Mouse (Mus musculus) neural tube, embryonic 13.5 days (tissue): ENCODE data around the gene Igf2bp1. TPM values are rescaled to one million over a fixed set of nuclear protein-coding genes. Genes with fewer than 3 reads are reported as not detected.
A peak's percentile ranks its signal among the peaks of the same experiment; 100 is the strongest.
"Not testable (repeated sequence)": the region's sequence is repeated elsewhere in the genome, so short reads cannot be mapped to it uniquely, and the experiment has no call there.

Experiments used
- ATAC-seq: fragments of 200-750 bp; cut with Nextera tagmentation; 2 replicates; pipeline ENCODE4 v1.8.0; 2017; ENCODE audit warnings: low read depth, mild to moderate bottlenecking, moderate TSS enrichment, moderate library complexity
- H3K27ac ChIP-seq: fragments of 300-500 bp; sonication (generic); replicated peaks from 2 replicates; pipeline ENCODE4 v1.5.1; 2015; ENCODE audit warnings: moderate library complexity, mild to moderate bottlenecking, inconsistent platforms
- H3K27me3 ChIP-seq: fragments of 300-500 bp; sonication (generic); 2 replicates; pipeline ENCODE4 v1.6.1; 2015; ENCODE audit warnings: mild to moderate bottlenecking, inconsistent platforms
- H3K36me3 ChIP-seq: fragments of 300-500 bp; sonication (generic); 2 replicates; pipeline ENCODE4 v1.6.1; 2015; ENCODE audit warnings: mild to moderate bottlenecking, inconsistent platforms
- H3K4me1 ChIP-seq: fragments of 300-500 bp; sonication (generic); replicated peaks from 2 replicates; pipeline ENCODE4 v1.6.1; 2015; ENCODE audit warnings: inconsistent platforms
- H3K4me2 ChIP-seq: fragments of 300-500 bp; sonication (generic); 2 replicates; pipeline ENCODE4 v1.6.1; 2015; ENCODE audit warnings: inconsistent platforms, mild to moderate bottlenecking, moderate library complexity
- H3K4me3 ChIP-seq: fragments of 300-500 bp; sonication (generic); 2 replicates; pipeline ENCODE4 v1.5.1; 2015; ENCODE audit warnings: mild to moderate bottlenecking, inconsistent platforms
- H3K9ac ChIP-seq: fragments of 300-500 bp; sonication (generic); 2 replicates; pipeline ENCODE4 v1.6.1; 2015; ENCODE audit warnings: moderate library complexity, mild to moderate bottlenecking, inconsistent platforms
- H3K9me3 ChIP-seq: fragments of 300-500 bp; sonication (generic); 2 replicates; pipeline ENCODE4 v1.6.1; 2016; ENCODE audit warnings: inconsistent platforms
- WGBS: fragments of 180-500 bp; shearing (Covaris S2); methylation state at CpG from one replicate; pipeline ENCODE4 v1.1.7; 2015; 5-methylcytosine and 5-hydroxymethylcytosine counted together
- polyA plus RNA-seq: library from polyadenylated mRNA; unstranded; fragments of >200 nt; fragmentation: Nextera tagmentation; extraction: Ambion mirVana; gene quantifications from 2 replicates; pipeline ENCODE4 v1.2.1, GENCODE M21; 2015

Gene Igf2bp1
- polyA plus RNA-seq, 1 experiment from 2014 or later, result 16.7 TPM

DNA sequence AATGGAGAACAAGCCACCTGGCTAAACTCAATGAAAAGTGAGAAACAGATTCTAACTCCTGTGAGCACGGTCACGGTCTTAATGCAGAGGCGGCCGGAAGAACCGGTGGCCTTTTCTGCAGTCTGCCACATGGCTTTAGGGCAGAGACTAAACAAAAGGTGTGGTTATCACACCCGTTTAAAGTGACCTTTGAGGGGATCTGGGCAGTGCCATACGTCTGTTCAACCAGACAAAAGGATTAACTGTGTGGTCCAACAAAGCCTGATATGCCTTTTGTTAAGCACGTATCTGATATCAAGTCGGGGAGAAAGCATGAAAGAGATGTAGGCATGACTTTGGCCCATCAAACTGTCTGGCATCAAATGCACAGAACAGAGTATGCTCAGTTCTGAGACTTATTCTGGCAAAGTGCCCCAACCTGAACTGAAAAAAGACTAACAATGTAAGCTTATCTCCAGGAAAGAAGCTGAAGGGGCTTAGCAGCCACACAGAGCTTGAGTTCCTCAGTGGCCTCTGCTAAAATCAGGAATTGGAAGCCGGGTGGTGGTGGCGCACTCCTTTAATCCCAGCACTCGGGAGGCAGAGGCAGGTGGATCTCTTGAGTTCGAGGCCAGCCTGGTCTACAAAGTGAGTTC lies 59.8 kb downstream of the Igf2bp1 start:
- no peak overlapping the region for H3K9ac ChIP-seq
- no peak overlapping the region for H3K4me3 ChIP-seq
- H3K4me1 ChIP-seq, result no peaks in the 10 kb centered on the region
- H3K27ac ChIP-seq, result no peak overlapping the region
- no peaks in the 10 kb centered on the region for H3K9me3 ChIP-seq
- WGBS, result 57% methylated on average over 13 of the region's 13 CpGs
- no peak for ATAC-seq
- no peaks in the 10 kb centered on the region; the same call in 1 of the 2 replicates for H3K27me3 ChIP-seq
- H3K36me3 ChIP-seq, result no peaks in the 10 kb centered on the region
- no peak overlapping the region for H3K4me2 ChIP-seq

DNA sequence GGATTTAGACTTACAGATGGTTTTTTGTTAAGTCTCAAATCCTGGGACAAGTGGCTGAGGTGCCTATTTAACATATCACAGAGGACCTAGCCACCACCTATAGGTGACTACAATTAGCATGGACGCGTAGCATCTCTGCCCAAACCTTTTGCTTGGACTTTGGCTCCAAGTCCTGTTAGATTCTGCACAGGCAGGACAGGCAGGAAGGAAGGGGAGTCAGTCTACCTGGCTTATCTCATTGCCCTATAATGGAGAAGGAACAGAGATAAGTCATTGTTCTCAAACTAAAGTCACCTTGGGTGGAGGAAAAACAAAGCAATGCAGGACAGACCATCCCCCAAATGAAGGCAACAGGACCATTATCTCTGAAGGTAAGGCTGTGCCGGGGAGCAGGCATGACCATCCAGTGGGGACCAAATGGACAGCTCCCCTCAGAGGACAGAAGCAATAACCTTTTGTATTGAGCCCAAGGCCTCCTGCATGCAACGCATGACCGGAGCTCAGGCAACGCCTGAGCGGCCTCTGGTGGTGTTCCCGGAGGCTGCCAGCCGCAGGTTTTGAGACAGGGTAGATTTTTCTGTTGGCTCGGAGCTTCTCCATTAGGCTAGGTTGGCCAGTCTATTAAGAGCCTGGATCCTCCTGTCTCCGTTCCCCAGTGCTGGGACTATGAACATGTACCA lies 65.8 kb downstream of the Igf2bp1 start:
- no peak overlapping the region for H3K9ac ChIP-seq
- no peaks in the 10 kb centered on the region for H3K9me3 ChIP-seq
- no peak overlapping the region for H3K4me3 ChIP-seq
- ATAC-seq, result no peak
- H3K4me1 ChIP-seq, result no peaks in the 10 kb centered on the region
- 43% methylated on average over 11 of the region's 11 CpGs for WGBS
- H3K36me3 ChIP-seq, result no peaks in the 10 kb centered on the region
- no peaks in the 10 kb centered on the region for H3K27me3 ChIP-seq
- no peak overlapping the region for H3K4me2 ChIP-seq
- no peak overlapping the region for H3K27ac ChIP-seq

DNA sequence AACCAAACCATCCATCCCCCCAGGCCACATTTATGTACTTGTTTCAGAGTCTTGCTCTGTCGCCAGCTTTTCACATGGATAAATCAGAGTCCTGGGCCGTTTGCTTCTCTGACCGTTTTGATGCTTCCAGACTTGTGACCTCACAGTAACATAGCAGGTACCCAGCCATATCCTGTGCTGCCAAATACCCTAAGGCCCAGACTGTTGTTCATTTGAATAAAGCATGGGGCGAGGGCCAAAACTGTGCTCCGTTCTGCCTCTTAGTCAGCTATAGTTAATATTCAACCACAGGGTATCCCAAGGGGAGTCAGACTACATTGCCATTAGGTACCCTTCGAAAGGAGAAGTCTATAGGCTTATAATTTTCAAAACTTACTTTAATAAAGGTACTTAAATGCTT lies 69.3 kb downstream of the Igf2bp1 start:
- H3K9ac ChIP-seq, result no peak overlapping the region
- no peaks in the 10 kb centered on the region for H3K27me3 ChIP-seq
- no peak overlapping the region for H3K27ac ChIP-seq
- H3K4me3 ChIP-seq, result no peak overlapping the region
- H3K4me1 ChIP-seq, result no peaks in the 10 kb centered on the region
- no peak overlapping the region for H3K4me2 ChIP-seq
- ATAC-seq, result no peak
- no peaks in the 10 kb centered on the region for H3K9me3 ChIP-seq
- H3K36me3 ChIP-seq, result no peaks in the 10 kb centered on the region
- 74% methylated on average over 6 of the region's 6 CpGs for whole genome bisulfite sequencing

DNA sequence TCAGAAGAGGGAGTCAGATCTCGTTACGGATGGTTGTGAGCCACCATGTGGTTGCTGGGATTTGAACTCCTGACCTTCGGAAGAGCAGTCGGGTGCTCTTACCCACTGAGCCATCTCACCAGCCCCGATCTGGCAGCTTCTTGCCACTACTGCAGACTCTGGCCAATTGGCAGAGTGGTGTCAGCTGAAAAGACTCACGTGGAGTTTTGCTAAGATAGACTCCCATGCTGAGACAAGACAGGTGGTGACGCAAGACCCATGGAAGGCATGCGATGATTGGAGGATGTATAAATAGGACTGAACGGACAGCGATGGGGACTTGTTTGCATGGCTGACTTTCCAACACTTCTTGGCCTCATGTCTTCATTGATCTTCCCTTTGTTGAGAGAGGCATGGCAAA lies 73.6 kb downstream of the Igf2bp1 start:
- not testable (repeated sequence) for H3K27ac ChIP-seq, H3K36me3 ChIP-seq, H3K4me3 ChIP-seq, H3K27me3 ChIP-seq, H3K4me1 ChIP-seq, H3K4me2 ChIP-seq, ATAC-seq, H3K9ac ChIP-seq, H3K9me3 ChIP-seq
- WGBS, result 88% methylated on average over 10 of the region's 10 CpGs

DNA sequence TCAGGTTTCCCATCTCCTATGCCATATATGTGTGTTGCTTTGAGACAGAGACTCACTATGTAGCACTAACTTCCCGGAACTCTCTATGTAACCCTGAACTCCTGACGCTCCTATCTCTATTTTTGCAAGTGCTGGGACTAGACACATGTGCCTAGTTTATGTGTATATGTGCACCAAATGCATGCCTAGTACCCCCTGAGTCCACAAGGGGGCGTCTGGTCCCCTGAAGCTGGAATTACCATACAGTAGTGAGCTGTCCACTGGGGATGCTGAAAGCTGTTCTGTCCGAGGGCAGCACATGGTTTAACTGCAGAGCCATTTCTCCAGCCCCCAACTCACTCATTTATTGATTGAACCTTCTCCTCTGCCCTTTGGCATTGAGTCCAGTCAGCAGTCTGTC lies 79.3 kb downstream of the Igf2bp1 start:
- no peaks in the 10 kb centered on the region for H3K4me1 ChIP-seq
- 75% methylated on average over 4 of the region's 4 CpGs for WGBS
- peaks cover 20% of the 10 kb centered on the region for H3K27me3 ChIP-seq
- no peak for ATAC-seq
- peaks cover 12% of the 10 kb centered on the region; the same call in 1 of the 2 replicates for H3K9me3 ChIP-seq
- no peak overlapping the region for H3K4me2 ChIP-seq
- H3K9ac ChIP-seq, result no peak overlapping the region
- no peaks in the 10 kb centered on the region for H3K36me3 ChIP-seq
- no peak overlapping the region for H3K4me3 ChIP-seq
- H3K27ac ChIP-seq, result no peak overlapping the region

DNA sequence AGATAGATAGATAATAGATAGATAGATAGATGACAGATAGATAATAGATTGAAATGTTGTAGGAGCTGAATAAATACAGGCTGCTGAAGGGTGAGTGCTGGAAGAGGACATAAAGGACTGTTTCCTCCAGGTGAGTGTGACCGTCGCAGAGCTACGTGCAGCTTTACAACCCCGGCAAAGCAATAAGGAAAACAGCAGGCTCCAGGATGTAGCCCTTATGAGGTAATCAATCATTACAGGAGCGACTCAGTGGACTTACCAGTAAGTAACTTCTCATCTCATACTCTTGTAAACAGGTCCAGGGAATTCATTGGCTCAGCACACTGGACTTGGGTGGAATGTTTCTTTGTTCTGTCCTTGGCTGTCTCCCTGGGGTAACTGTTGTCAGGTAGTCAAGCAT lies 79.8 kb downstream of the Igf2bp1 start:
- ATAC-seq, result no peak
- H3K27ac ChIP-seq, result no peak overlapping the region
- no peaks in the 10 kb centered on the region for H3K4me1 ChIP-seq
- no peaks in the 10 kb centered on the region for H3K36me3 ChIP-seq
- H3K4me2 ChIP-seq, result no peak overlapping the region
- whole genome bisulfite sequencing, result 86% methylated on average over 5 of the region's 5 CpGs
- H3K4me3 ChIP-seq, result no peak overlapping the region
- peaks cover 12% of the 10 kb centered on the region; the same call in 1 of the 2 replicates for H3K9me3 ChIP-seq
- H3K27me3 ChIP-seq, result peaks cover 20% of the 10 kb centered on the region
- no peak overlapping the region for H3K9ac ChIP-seq

DNA sequence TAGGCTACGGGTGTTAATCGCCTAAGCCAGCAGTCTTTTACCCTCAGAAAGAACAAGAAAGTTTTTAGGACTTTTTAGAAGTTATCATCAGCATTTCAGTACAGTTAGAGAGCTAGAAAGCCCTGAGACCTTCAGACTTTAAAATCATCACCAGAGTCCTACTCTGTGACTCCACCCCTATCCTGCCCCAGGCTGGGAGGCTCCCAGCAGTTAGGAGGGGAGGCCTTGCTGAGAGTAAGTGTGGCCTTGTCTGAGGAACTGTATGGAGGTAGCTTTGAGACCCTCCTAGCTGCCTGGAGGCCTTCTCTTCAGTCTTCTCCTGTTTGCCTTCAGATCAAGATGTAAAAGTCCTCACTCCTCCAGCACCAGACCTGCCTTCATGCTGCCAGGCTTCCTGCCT lies 81.5 kb downstream of the Igf2bp1 start:
- ATAC-seq, result no peak

DNA sequence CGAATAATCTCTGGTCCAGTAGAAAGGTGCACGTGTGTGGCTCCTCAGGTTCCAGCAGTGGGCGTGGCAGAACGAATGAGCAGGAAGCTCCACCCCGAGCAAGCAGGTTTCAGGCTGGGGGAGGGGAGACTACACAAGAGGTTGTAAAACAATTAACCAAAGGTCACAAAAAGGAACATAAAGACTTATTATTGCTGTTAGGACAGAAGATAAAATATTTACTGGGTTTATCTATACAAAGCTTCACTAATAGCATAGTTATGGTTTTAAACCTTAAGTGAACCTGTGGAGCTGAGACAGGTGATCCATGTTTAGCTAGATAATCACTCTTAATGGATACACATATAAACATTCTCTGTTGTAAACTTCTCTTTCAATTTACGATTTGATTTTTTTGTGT lies 82.3 kb downstream of the Igf2bp1 start:
- H3K9ac ChIP-seq, H3K27ac ChIP-seq, ATAC-seq, H3K4me1 ChIP-seq, H3K4me3 ChIP-seq, H3K4me2 ChIP-seq, H3K36me3 ChIP-seq: not testable (repeated sequence)
- H3K9me3 ChIP-seq, result peaks cover 12% of the 10 kb centered on the region; the same call in 1 of the 2 replicates
- 1% methylated on average over 3 of the region's 6 CpGs for WGBS
- H3K27me3 ChIP-seq, result peaks cover 32% of the 10 kb centered on the region

More for the DNA sequence above, 81.5 kb downstream of the Igf2bp1 start:
- Histone ChIP-seq H3K4me1 (no peaks in the 10 kb centered on the region), H3K36me3 (no peaks in the 10 kb centered on the region), H3K4me2 (no peak overlapping the region), H3K9ac (no peak overlapping the region), H3K4me3 (no peak overlapping the region), H3K27me3 (peaks cover 26% of the 10 kb centered on the region), H3K27ac (no peak overlapping the region), H3K9me3 (peaks cover 12% of the 10 kb centered on the region; the same call in 1 of the 2 replicates)
- 7% methylated on average over 2 of the region's 2 CpGs for WGBS

DNA sequence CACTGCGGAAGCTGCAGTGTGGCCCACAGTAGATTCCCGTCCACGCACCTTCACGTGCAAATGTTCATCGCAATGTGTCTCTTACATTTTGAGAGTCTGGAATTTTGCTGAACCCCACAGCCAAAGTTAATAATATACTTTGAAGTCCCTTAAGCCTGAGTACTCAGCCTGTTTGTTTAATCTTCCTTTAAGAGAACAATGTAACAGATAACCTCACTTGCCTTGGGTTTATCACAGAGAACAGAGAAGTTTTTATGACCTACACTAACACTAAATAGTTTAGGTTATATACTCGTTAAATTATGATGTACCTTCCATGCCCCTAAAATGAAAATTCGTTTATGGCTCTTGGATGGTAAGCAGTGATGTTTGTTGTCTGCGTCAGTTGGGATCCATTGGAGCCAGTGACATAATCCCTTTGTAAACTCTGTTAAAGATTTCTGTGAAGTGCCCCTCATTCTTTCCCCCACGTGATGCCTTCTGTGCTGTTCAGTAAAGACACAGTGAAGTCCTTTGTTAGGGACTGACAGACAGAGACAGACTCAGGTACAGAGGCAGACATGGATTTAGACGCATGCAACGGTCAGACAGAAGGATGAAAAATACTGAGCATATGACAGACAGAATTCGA lies 83.6 kb downstream of the Igf2bp1 start:
- H3K36me3 ChIP-seq, result no peaks in the 10 kb centered on the region
- no peak overlapping the region for H3K4me2 ChIP-seq
- peaks cover 3% of the 10 kb centered on the region; the same call in 1 of the 2 replicates for H3K9me3 ChIP-seq
- H3K4me1 ChIP-seq, result no peaks in the 10 kb centered on the region
- no peak overlapping the region for H3K27ac ChIP-seq
- no peak overlapping the region for H3K9ac ChIP-seq
- no peak for ATAC-seq
- 53% methylated on average over 12 of the region's 12 CpGs for WGBS
- peaks cover 45% of the 10 kb centered on the region for H3K27me3 ChIP-seq
- H3K4me3 ChIP-seq, result no peak overlapping the region

DNA sequence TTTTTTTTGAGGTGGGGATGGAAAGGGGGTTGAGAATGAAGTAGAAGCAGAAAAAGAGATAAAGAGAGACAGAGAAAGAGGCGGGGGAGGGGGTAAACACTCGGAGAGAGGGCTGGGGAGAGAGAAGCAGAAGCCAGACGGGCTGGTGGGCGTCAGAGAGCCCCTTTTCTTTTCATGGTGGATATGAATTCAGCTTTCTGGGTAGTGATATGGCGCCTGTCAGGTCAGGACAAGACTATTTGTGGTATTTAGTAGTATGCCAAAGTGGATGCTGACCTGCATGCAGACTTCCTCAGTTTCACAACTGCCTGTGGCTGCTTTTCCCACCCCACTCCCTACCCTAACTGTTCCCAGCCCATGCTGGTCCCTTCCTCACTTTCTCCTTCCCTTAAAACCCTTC lies 89.3 kb downstream of the Igf2bp1 start:
- Histone ChIP-seq H3K4me3 (no peak overlapping the region), H3K27me3 (peaks cover 82% of the 10 kb centered on the region), H3K36me3 (no peaks in the 10 kb centered on the region), H3K4me1 (peaks cover 18% of the 10 kb centered on the region), H3K9ac (no peak overlapping the region), H3K4me2 (no peak overlapping the region), H3K9me3 (no peaks in the 10 kb centered on the region), H3K27ac (no peak overlapping the region)
- ATAC-seq, result no peak
- WGBS, result 3% methylated on average over 5 of the region's 5 CpGs

DNA sequence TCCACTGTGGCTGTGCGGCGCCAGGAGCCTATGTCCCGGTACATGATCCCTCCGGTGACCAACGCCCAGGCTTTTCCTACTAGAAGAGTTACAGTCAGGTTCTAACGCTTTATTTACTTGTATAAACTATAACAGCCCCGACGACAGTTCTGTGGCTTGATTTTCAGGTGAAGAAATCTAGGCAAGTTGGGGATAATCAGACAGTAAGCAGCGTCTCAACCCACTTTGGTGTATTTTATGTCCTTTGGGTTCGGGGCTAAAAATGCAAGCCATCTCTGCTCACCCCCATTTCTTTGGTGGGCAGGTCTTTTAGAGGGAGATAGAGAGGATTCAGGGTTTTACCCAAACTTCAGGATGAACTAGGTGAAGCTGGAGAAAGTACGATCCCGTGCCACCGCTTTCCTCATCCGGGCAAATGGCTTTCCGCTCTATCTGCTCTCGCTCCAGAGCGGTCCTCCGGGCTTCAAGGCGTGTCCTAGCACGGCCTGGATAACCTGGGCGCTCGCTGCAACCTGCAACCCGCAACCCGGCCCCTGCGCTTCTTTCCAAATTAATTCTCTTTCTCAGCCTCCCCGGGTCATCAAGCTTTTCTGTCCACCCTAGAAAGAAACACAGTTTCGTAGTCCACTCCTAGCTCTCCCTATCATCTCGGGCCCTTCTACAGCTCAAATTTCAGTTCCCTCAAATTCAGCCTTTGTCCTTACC lies 90.6 kb downstream of the Igf2bp1 start:
- Histone ChIP-seq H3K9ac (peak overlapping the region; percentile 41; the same call in 1 of the 2 replicates), H3K4me3 (peak overlapping the region; percentile 17), H3K4me1 (peaks cover 18% of the 10 kb centered on the region), H3K9me3 (no peaks in the 10 kb centered on the region), H3K36me3 (no peaks in the 10 kb centered on the region), H3K4me2 (peak overlapping the region; percentile 39), H3K27ac (no peak overlapping the region), H3K27me3 (peaks cover 95% of the 10 kb centered on the region)
- no peak for ATAC-seq
- WGBS, result under 1% methylated on average over 28 of the region's 28 CpGs

DNA sequence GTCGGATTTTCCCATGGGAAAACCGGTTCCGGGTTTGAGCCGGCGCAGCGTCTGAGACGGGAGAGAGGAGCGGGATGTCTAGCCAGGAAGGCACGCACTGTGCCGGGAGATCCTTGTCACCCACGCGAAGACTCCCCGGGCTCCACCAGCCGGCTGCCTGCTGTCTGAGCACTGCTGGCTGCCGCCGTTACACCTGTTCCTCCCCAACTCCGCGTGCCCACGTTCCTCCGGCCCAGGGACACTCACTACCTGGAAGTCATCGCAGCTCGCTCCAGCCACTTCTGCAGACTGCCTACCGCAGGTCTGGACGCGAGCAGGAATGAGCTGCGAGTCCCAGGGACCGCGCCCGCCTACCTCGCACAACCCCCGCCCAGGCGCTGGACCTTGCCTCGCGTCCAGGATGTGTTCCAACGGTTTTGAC lies 91.2 kb downstream of the Igf2bp1 start, which contains the start of gene B4galnt2:
Gene B4galnt2 (minus strand): TSS at position 321 of the 421 bp plus-strand sequence.
- Histone ChIP-seq H3K27me3 (peaks cover 95% of the 10 kb centered on the region), H3K36me3 (no peaks in the 10 kb centered on the region), H3K4me2 (peak within 1 kb of the TSS; percentile 39), H3K4me3 (peak within 1 kb of the TSS; percentile 17), H3K4me1 (peaks cover 18% of the 10 kb centered on the region), H3K9me3 (no peaks in the 10 kb centered on the region), H3K9ac (peak within 1 kb of the TSS; percentile 41; the same call in 1 of the 2 replicates), H3K27ac (no peak within 1 kb of the TSS)
- no peak for ATAC-seq
- under 1% methylated on average over 35 of the region's 35 CpGs for WGBS
